17 mouse cellular contexts compared by ENCODE assay signal in genomic region chr15:26913427-26913826, GRCm38 (mm10). TPM values are rescaled to one million over a fixed set of nuclear protein-coding genes. Genes with fewer than 3 reads are reported as not detected.
"Had no signal": no experiment of that assay in that cellular context is flagged by ENCODE, and none has a peak within 500 bp of the region (broad histone marks: within the 10 kb centered on the region; RNA-seq: fewer than 3 reads in every experiment).

No protein-coding gene starts in this region.

- H3K27me3 ChIP-seq: liver, embryonic 12.5 days; liver, embryonic 15.5 days had no signal

- H3K4me1 ChIP-seq: limb, embryonic 10.5 days; limb, embryonic 13.5 days; liver, embryonic 12.5 days; liver, embryonic 15.5 days had no signal

- H3K27ac ChIP-seq: kidney, postnatal 0 days; layer of hippocampus, adult 2 months; limb, embryonic 10.5 days; limb, embryonic 13.5 days; liver, embryonic 12.5 days; liver, embryonic 15.5 days had no signal

- H3K4me3 ChIP-seq: layer of hippocampus, adult 2 months; limb, embryonic 10.5 days; limb, embryonic 13.5 days; liver, embryonic 12.5 days; liver, embryonic 15.5 days had no signal

- ATAC-seq: intestine, embryonic 16.5 days; liver, embryonic 12.5 days had no signal

- H3K36me3 ChIP-seq: limb, embryonic 10.5 days; limb, embryonic 13.5 days; liver, embryonic 12.5 days; liver, embryonic 15.5 days had no signal

- H3K9ac ChIP-seq: limb, embryonic 13.5 days; liver, embryonic 12.5 days; liver, embryonic 15.5 days had no signal

- DNase-seq: kidney, adult 2 months; kidney, postnatal 25 days; layer of hippocampus, adult 9-11 months; liver; midbrain, embryonic 14.5 days; thymus, adult 18-20 months; thymus, postnatal 36 days had no signal

- H3K9me3 ChIP-seq: limb, embryonic 10.5 days; limb, embryonic 13.5 days; liver, embryonic 12.5 days; liver, embryonic 15.5 days had no signal

- H3K4me2 ChIP-seq: limb, embryonic 13.5 days; liver, embryonic 12.5 days; liver, embryonic 15.5 days; midbrain, embryonic 11.5 days had no signal

RNA-seq across cellular contexts. Expression of gene Fbxl7, which starts 18.0 kb away (rescaled TPM):
- total RNA-seq: megakaryocyte progenitor cell, adult 5-6 weeks; megakaryocyte-erythroid progenitor cell, adult 5-6 weeks had no signal
